Mouse (Mus musculus): ENCODE measurements at regions not wholly inside any gene's neighbourhood (a gene's known extent, or its start where the extent isn't known, plus 50 kb on each side); places are given as distances from the start of the nearest gene placed in this dataset.

DNA sequence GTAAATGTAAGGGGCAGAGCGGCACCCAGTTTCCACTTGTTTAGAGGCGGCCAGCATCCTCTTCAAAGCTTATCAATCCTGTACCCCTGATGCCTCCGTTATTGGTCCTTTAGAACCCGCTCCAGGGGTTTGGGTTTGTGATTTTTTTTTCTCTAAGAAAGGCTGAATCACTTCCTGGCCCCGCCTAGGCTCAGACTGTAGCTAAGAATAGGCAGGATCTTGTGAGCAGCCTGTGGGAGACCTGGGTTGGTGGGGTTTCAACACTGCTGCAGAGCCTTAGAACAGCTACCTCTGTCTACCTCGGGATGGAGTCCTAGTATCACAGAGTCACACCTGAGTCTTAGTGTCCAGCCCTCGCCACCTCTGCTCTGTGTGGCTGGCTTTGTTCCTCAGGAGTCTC is 327.9 kb downstream of the Matn1 start:
- no peaks in the 10 kb centered on the region for H3K36me3 ChIP-seq (ENCODE audit: control insufficient read depth, insufficient read depth, low read length)
- no peak overlapping the region for H3K9ac ChIP-seq (ENCODE audit: low read depth, low read length)
- no peak overlapping the region for H3K4me3 ChIP-seq (ENCODE audit: low read depth, low read length)
- H3K27ac ChIP-seq (replicated peaks; ENCODE audit: low read depth, low read length) = no peak overlapping the region
- H3K4me1 ChIP-seq (ENCODE audit: control insufficient read depth, insufficient read depth, low read length) = no peaks in the 10 kb centered on the region
- no peaks in the 10 kb centered on the region; the same call in 1 of the 2 replicates for H3K27me3 ChIP-seq (replicated peaks; ENCODE audit: control insufficient read depth, insufficient read depth, low read length)
- WGBS = 72% methylated on average over 7 of the region's 7 CpGs
- H3K4me2 ChIP-seq (ENCODE audit: low read depth, low read length) = no peak overlapping the region
- ATAC-seq (ENCODE audit: low read depth) = no peak
- no peaks in the 10 kb centered on the region for H3K9me3 ChIP-seq (ENCODE audit: control insufficient read depth, low read length)
- no peak for DNase-seq (ENCODE audit: low spot score)

DNA sequence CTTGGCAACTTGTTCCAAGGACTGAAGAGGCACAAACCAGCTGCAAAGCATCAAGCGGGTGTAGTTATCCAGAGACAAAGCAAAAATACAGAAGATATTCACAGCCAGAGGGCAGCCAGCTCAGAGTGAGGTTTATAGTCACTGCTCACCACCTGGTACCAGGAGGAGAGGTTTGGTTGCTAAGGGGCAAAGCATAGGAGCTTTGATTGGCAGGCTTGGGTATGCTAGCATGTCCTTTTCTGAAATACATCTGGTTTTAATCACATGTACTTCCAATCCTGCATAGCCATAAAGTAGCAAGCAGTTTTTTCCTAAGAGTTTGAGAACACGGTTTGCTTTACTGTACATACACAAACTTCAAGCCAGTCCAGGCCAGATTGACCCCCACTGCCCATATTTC is 349.4 kb downstream of the Matn1 start:
- Histone ChIP-seq H3K4me1 (ENCODE audit: control insufficient read depth, insufficient read depth, low read length) (peaks cover 12% of the 10 kb centered on the region), H3K9ac (ENCODE audit: low read depth, low read length) (no peak overlapping the region), H3K4me2 (ENCODE audit: low read depth, low read length) (no peak overlapping the region), H3K27me3 (replicated peaks; ENCODE audit: control insufficient read depth, insufficient read depth, low read length) (no peaks in the 10 kb centered on the region), H3K4me3 (ENCODE audit: low read depth, low read length) (no peak overlapping the region), H3K9me3 (ENCODE audit: control insufficient read depth, low read length) (no peaks in the 10 kb centered on the region), H3K36me3 (ENCODE audit: control insufficient read depth, insufficient read depth, low read length) (no peaks in the 10 kb centered on the region), H3K27ac (replicated peaks; ENCODE audit: low read depth, low read length) (peak overlapping the region; percentile 54; the same call in 1 of the 2 replicates)
- WGBS = 40% methylated on average over 2 of the region's 2 CpGs
- peak; percentile 62 for DNase-seq (ENCODE audit: low spot score)
- peak; percentile 68 for ATAC-seq (ENCODE audit: low read depth)

DNA sequence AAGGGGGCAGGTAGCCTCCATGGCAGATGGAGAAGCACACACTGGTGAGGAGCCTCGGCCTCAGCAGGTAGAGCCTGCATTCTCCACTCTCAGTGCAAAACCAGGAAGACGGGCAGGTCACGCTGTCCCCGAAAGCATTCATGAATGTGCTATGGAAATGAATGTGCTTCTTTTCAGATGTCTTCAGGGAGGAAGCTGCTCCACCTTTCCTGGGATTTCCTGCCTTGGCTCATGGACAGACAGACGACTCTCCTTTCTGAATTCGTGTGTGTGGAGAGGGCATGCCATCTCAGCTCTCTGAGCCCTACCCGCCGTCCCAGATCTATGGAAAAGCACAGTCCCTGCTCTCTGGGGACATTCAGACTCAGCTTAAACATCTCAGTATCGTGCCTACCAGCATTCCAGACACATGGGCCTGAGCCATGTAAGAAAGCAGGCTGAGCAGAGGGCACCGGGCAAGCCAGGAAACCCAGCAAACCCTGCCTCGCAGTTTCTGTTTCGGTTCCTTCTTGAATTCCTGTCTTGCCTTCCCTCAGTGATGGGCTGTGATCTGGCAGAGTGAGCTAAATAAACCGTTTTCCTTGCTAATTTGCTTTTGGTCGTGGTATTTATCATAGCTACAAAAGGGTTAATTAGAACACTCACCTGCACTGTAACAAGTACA is 354.0 kb downstream of the Matn1 start:
- H3K27me3 ChIP-seq (replicated peaks; ENCODE audit: control insufficient read depth, insufficient read depth, low read length) = no peaks in the 10 kb centered on the region
- H3K4me2 ChIP-seq (ENCODE audit: low read depth, low read length) = no peak overlapping the region
- no peak overlapping the region for H3K27ac ChIP-seq (replicated peaks; ENCODE audit: low read depth, low read length)
- 56% methylated on average over 14 of the region's 14 CpGs for WGBS
- no peaks in the 10 kb centered on the region for H3K36me3 ChIP-seq (ENCODE audit: control insufficient read depth, insufficient read depth, low read length)
- no peaks in the 10 kb centered on the region for H3K9me3 ChIP-seq (ENCODE audit: control insufficient read depth, low read length)
- H3K4me1 ChIP-seq (ENCODE audit: control insufficient read depth, insufficient read depth, low read length) = peaks cover 8% of the 10 kb centered on the region; the same call in 1 of the 2 replicates
- DNase-seq (ENCODE audit: low spot score) (no peak), ATAC-seq (ENCODE audit: low read depth) (no peak)
- no peak overlapping the region for H3K9ac ChIP-seq (ENCODE audit: low read depth, low read length)
- no peak overlapping the region for H3K4me3 ChIP-seq (ENCODE audit: low read depth, low read length)

DNA sequence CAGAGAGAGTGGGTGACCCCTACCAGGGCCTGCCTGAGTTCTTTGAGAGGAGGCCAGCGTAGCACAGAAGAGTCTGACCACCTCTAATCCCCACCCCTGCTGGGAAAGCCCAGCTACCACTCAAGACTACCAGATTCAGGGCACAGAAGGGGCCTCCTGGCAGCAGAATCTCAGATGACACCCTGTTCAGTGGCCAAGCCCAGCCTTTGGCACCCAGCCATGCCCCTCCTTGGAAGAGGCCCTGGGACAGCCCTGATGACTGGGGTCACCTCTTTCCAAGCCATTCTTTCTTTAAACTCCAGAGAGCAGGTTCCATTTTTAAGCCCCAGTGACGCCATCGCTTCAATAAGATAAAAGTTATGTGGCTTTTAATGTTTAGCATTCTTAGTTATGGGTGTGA is 359.8 kb downstream of the Matn1 start:
- 71% methylated on average over 3 of the region's 3 CpGs for WGBS
- H3K9me3 ChIP-seq (ENCODE audit: control insufficient read depth, low read length) = no peaks in the 10 kb centered on the region
- H3K4me2 ChIP-seq (ENCODE audit: low read depth, low read length) = no peak overlapping the region
- no peak overlapping the region for H3K4me3 ChIP-seq (ENCODE audit: low read depth, low read length)
- no peak overlapping the region for H3K9ac ChIP-seq (ENCODE audit: low read depth, low read length)
- DNase-seq (ENCODE audit: low spot score) (peak; percentile 35), ATAC-seq (ENCODE audit: low read depth) (no peak)
- no peak overlapping the region for H3K27ac ChIP-seq (replicated peaks; ENCODE audit: low read depth, low read length)
- H3K36me3 ChIP-seq (ENCODE audit: control insufficient read depth, insufficient read depth, low read length) = no peaks in the 10 kb centered on the region
- no peaks in the 10 kb centered on the region for H3K27me3 ChIP-seq (replicated peaks; ENCODE audit: control insufficient read depth, insufficient read depth, low read length)
- no peaks in the 10 kb centered on the region; the same call in 1 of the 2 replicates for H3K4me1 ChIP-seq (ENCODE audit: control insufficient read depth, insufficient read depth, low read length)

DNA sequence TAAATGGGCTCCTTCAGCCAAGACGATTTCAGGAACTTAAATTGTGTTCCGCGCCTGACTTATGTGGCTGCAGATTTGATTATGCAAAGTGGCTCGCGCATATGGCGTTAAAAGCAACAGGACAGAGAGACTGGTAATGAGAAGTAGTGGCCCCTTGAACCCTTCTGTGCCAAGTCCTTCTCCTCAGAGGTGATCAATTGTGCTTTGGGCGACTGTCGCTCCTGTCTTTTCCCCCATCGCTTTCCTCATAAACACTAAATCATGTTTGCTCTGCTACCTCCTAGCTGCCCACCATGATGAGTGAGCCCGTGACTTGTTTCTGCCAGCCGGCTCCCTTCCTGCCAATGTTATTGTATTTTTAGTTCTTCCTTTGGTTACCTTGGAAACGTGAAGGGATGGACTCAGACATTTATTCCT is 360.2 kb downstream of the Matn1 start:
- H3K27me3 ChIP-seq (replicated peaks; ENCODE audit: control insufficient read depth, insufficient read depth, low read length) = no peaks in the 10 kb centered on the region
- 70% methylated on average over 12 of the region's 12 CpGs for whole genome bisulfite sequencing
- ATAC-seq (ENCODE audit: low read depth) (no peak), DNase-seq (ENCODE audit: low spot score) (no peak)
- H3K4me3 ChIP-seq (ENCODE audit: low read depth, low read length) = no peak overlapping the region
- no peaks in the 10 kb centered on the region for H3K9me3 ChIP-seq (ENCODE audit: control insufficient read depth, low read length)
- H3K36me3 ChIP-seq (ENCODE audit: control insufficient read depth, insufficient read depth, low read length) = no peaks in the 10 kb centered on the region
- no peaks in the 10 kb centered on the region; the same call in 1 of the 2 replicates for H3K4me1 ChIP-seq (ENCODE audit: control insufficient read depth, insufficient read depth, low read length)
- H3K9ac ChIP-seq (ENCODE audit: low read depth, low read length) = no peak overlapping the region
- no peak overlapping the region for H3K4me2 ChIP-seq (ENCODE audit: low read depth, low read length)
- H3K27ac ChIP-seq (replicated peaks; ENCODE audit: low read depth, low read length) = no peak overlapping the region

DNA sequence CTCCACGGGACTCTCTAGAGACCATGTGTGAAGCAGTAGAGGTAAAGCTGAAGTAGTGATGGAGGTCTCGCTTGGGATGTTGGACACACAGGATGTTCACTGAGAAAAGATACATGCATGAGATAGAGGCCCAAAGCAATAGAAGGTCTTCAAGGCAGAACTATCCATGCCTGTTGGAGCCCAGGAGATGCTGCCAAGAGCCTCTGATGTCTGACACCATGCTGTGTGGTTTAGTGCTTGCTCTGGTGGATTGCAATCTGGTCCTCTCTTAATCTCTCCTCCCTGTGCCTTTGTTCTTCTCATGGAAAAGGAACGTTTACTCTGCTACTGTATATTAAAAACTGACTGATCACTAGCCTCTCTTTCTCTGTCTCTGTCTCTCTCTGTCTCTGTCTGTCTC is 370.0 kb downstream of the Matn1 start:
- no peak overlapping the region for H3K4me3 ChIP-seq (ENCODE audit: low read depth, low read length)
- no peaks in the 10 kb centered on the region for H3K9me3 ChIP-seq (ENCODE audit: control insufficient read depth, low read length)
- DNase-seq (ENCODE audit: low spot score) (no peak), ATAC-seq (ENCODE audit: low read depth) (no peak)
- WGBS = 62% methylated on average over 3 of the region's 3 CpGs
- no peak overlapping the region for H3K4me2 ChIP-seq (ENCODE audit: low read depth, low read length)
- H3K4me1 ChIP-seq (ENCODE audit: control insufficient read depth, insufficient read depth, low read length) = no peaks in the 10 kb centered on the region
- no peaks in the 10 kb centered on the region for H3K27me3 ChIP-seq (replicated peaks; ENCODE audit: control insufficient read depth, insufficient read depth, low read length)
- H3K36me3 ChIP-seq (ENCODE audit: control insufficient read depth, insufficient read depth, low read length) = no peaks in the 10 kb centered on the region
- H3K9ac ChIP-seq (ENCODE audit: low read depth, low read length) = no peak overlapping the region
- no peak overlapping the region for H3K27ac ChIP-seq (replicated peaks; ENCODE audit: low read depth, low read length)

DNA sequence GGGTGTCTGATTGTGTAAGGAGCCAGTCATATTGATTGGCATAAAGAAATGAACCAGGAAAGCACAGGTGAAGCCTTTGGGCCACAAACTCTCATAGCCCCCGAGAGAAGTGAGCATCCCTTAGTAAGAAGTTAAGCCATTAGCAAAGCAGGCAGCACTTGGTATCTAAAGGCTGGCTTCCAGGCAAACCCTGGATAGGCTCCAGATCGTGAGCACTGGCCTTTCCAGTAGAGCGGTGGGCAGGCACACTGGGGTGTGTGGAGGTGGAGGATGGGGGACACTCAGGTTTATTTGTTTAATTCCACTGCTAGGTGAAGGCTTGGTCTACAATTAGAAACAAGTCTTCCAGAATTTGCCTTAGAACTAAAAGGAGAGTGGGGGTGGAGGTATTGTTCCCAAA is 371.9 kb downstream of the Matn1 start:
- WGBS = 70% methylated on average over 3 of the region's 3 CpGs
- Histone ChIP-seq H3K4me2 (ENCODE audit: low read depth, low read length) (no peak overlapping the region), H3K4me1 (ENCODE audit: control insufficient read depth, insufficient read depth, low read length) (no peaks in the 10 kb centered on the region), H3K4me3 (ENCODE audit: low read depth, low read length) (no peak overlapping the region), H3K27me3 (replicated peaks; ENCODE audit: control insufficient read depth, insufficient read depth, low read length) (no peaks in the 10 kb centered on the region), H3K27ac (replicated peaks; ENCODE audit: low read depth, low read length) (no peak overlapping the region), H3K9me3 (ENCODE audit: control insufficient read depth, low read length) (no peaks in the 10 kb centered on the region), H3K9ac (ENCODE audit: low read depth, low read length) (no peak overlapping the region), H3K36me3 (ENCODE audit: control insufficient read depth, insufficient read depth, low read length) (no peaks in the 10 kb centered on the region)
- DNase-seq (ENCODE audit: low spot score) = no peak
- ATAC-seq (ENCODE audit: low read depth) = no peak

DNA sequence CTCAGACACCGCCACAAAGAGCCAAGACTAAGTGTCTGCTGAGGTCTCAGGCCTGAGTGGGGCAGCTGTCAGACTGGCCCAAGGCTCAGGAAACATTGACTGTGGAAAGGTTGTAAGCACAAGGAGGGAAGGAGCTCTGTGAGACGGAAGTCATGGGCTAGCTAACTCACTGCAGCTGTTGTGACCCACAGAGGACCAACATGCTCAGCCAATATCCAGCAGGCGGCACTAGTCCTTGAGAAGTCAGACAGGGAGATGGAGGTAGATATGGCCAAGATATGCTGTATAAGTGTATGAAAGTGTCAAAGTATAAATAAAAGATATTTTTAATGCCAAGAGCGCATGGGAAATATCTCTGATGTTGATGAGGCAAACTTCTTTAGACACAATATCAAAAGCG is 378.1 kb downstream of the Matn1 start:
- Histone ChIP-seq H3K9ac (ENCODE audit: low read depth, low read length) (no peak overlapping the region), H3K4me2 (ENCODE audit: low read depth, low read length) (no peak overlapping the region), H3K27ac (replicated peaks; ENCODE audit: low read depth, low read length) (no peak overlapping the region), H3K36me3 (ENCODE audit: control insufficient read depth, insufficient read depth, low read length) (no peaks in the 10 kb centered on the region), H3K9me3 (ENCODE audit: control insufficient read depth, low read length) (no peaks in the 10 kb centered on the region), H3K4me3 (ENCODE audit: low read depth, low read length) (no peak overlapping the region), H3K4me1 (ENCODE audit: control insufficient read depth, insufficient read depth, low read length) (no peaks in the 10 kb centered on the region), H3K27me3 (replicated peaks; ENCODE audit: control insufficient read depth, insufficient read depth, low read length) (no peaks in the 10 kb centered on the region)
- WGBS = 59% methylated on average over 5 of the region's 5 CpGs
- DNase-seq (ENCODE audit: low spot score) = peak; percentile 20
- no peak for ATAC-seq (ENCODE audit: low read depth)

DNA sequence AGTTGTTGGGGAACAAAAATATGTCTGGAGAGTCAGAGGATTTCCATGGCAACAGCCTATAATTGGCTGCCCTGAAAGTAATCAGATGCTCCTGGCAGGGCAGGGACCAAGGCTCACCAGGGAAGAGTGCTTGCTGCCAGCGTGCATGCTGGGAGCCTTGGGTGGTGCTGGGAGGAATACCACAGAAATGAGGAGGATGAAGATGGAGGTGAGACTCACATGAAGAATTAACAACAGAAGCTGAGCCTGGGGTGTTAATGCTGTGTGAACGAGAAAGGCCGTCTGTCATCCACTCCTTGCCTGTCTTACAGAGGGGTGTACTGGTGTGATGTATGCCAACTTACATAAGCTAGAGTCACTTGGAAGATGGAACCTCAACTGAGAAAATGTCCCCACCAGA is 380.3 kb downstream of the Matn1 start:
- DNase-seq (ENCODE audit: low spot score) = no peak
- WGBS = 78% methylated on average over 3 of the region's 3 CpGs

More for the DNA sequence above, 380.3 kb downstream of the Matn1 start:
- no peak overlapping the region for H3K4me3 ChIP-seq (ENCODE audit: low read depth, low read length)
- no peaks in the 10 kb centered on the region for H3K36me3 ChIP-seq (ENCODE audit: control insufficient read depth, insufficient read depth, low read length)
- H3K4me2 ChIP-seq (ENCODE audit: low read depth, low read length) = no peak overlapping the region
- H3K9ac ChIP-seq (ENCODE audit: low read depth, low read length) = no peak overlapping the region
- no peaks in the 10 kb centered on the region for H3K4me1 ChIP-seq (ENCODE audit: control insufficient read depth, insufficient read depth, low read length)
- no peaks in the 10 kb centered on the region for H3K27me3 ChIP-seq (replicated peaks; ENCODE audit: control insufficient read depth, insufficient read depth, low read length)
- no peak for ATAC-seq (ENCODE audit: low read depth)
- H3K9me3 ChIP-seq (ENCODE audit: control insufficient read depth, low read length) = no peaks in the 10 kb centered on the region
- no peak overlapping the region for H3K27ac ChIP-seq (replicated peaks; ENCODE audit: low read depth, low read length)

Measured in embryonic facial prominence, embryonic 14.5 days (tissue).